In the genomic region with DNA sequence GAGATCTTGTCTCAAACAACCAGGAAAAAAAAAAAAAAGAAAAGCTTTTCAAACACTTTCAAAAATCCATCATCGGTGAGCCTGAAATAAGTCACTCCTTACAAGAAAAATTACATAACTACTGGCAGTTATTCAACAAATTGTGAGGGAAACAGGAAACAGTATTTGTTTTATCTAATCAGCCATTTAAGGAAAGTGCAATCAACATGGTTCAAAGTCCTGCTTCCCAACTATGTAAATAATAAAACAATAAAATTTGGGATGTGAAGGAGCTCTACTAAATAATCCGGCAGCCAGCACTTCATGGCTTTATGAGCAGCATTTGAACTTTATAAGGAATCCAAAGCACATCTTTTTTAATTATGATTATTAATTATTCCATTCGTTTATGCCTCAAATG, we compare ENCODE assay signal across 31 mouse cellular contexts. TPM values are rescaled to one million over a fixed set of nuclear protein-coding genes. Genes with fewer than 3 reads are reported as not detected.
DNase-seq lines count a peak whose midpoint lies in the region; ATAC-seq and TF ChIP-seq lines count a peak whose summit lies in the region.
"Had no signal": no experiment of that assay in that cellular context is flagged by ENCODE, and none has a peak within 500 bp of the region (broad histone marks: within the 10 kb centered on the region; RNA-seq: fewer than 3 reads in every experiment).

No protein-coding gene starts in this region.

- TF ChIP-seq EP300 in liver, postnatal 0 days (IDR thresholded peaks at IDR 0.05; ENCODE audit: low read depth) = no peak

- H3K4me2 ChIP-seq in liver, postnatal 0 days (ENCODE audit: low read depth, low read length) = no peak overlapping the region
- H3K4me2 ChIP-seq: forebrain, embryonic 13.5 days; heart, embryonic 12.5 days; heart, embryonic 15.5 days; hindbrain, embryonic 14.5 days had no signal

- no peaks in the 10 kb centered on the region for H3K36me3 ChIP-seq in liver, adult 2 months (ENCODE audit: control insufficient read depth, insufficient read depth, low read length)
- no peaks in the 10 kb centered on the region for H3K36me3 ChIP-seq in liver, postnatal 0 days (replicated peaks; ENCODE audit: insufficient read depth, low read length)
- H3K36me3 ChIP-seq in small intestine, adult 2 months (ENCODE audit: control insufficient read depth, insufficient read depth, low read length) = no peaks in the 10 kb centered on the region
- H3K36me3 ChIP-seq: forebrain, embryonic 10.5 days; G1E; heart, embryonic 12.5 days; heart, embryonic 15.5 days; hindbrain, embryonic 10.5 days had no signal

- 25% methylated on average over 3 of the region's 3 CpGs for WGBS in liver, adult 2 months
- WGBS in liver, postnatal 0 days (ENCODE audit: insufficient replicate concordance) = 74% methylated on average over 3 of the region's 3 CpGs
- WGBS in small intestine, adult 2 months = 16% methylated on average over 3 of the region's 3 CpGs

- H3K27me3 ChIP-seq in liver, adult 2 months (ENCODE audit: control insufficient read depth, insufficient read depth, low read length) = no peaks in the 10 kb centered on the region
- H3K27me3 ChIP-seq in liver, postnatal 0 days (ENCODE audit: insufficient read depth, low read length) = no peaks in the 10 kb centered on the region
- no peaks in the 10 kb centered on the region for H3K27me3 ChIP-seq in small intestine, adult 2 months (ENCODE audit: control insufficient read depth, insufficient read depth, low read length)
- H3K27me3 ChIP-seq: CH12.LX; forebrain, embryonic 13.5 days; heart, embryonic 12.5 days; heart, embryonic 15.5 days; Patski had no signal

- no peak overlapping the region for H3K4me3 ChIP-seq in liver, adult 2 months (ENCODE audit: insufficient read depth, low read depth, low read length)
- H3K4me3 ChIP-seq in liver, postnatal 0 days (ENCODE audit: low read depth, low read length) = no peak overlapping the region
- no peak overlapping the region for H3K4me3 ChIP-seq in small intestine, adult 2 months (ENCODE audit: low read depth, low read length)
- H3K4me3 ChIP-seq: forebrain, embryonic 10.5 days; forebrain, embryonic 13.5 days; gastrocnemius, adult 2 months; heart, embryonic 12.5 days; heart, embryonic 15.5 days; hindbrain, embryonic 10.5 days had no signal

- no peaks in the 10 kb centered on the region for H3K9me3 ChIP-seq in liver, postnatal 0 days (ENCODE audit: low read length)
- H3K9me3 ChIP-seq: forebrain, embryonic 10.5 days; forebrain, embryonic 13.5 days; G1E; heart, embryonic 12.5 days; heart, embryonic 15.5 days; hindbrain, embryonic 10.5 days had no signal

- no peak overlapping the region for H3K9ac ChIP-seq in liver, adult 2 months (ENCODE audit: low read depth, low read length)
- no peak overlapping the region for H3K9ac ChIP-seq in liver, postnatal 0 days (replicated peaks)
- H3K9ac ChIP-seq: forebrain, embryonic 13.5 days; heart, embryonic 12.5 days; heart, embryonic 15.5 days; hindbrain, embryonic 14.5 days had no signal

- no peak overlapping the region for H3K27ac ChIP-seq in liver, adult 2 months (replicated peaks; ENCODE audit: insufficient read depth, low read depth, low read length)
- no peak overlapping the region for H3K27ac ChIP-seq in liver, postnatal 0 days (ENCODE audit: low read depth)
- peak overlapping the region; percentile 50 for H3K27ac ChIP-seq in small intestine, adult 2 months (ENCODE audit: insufficient read depth, low read depth, low read length)
- H3K27ac ChIP-seq: forebrain, embryonic 10.5 days; forebrain, embryonic 13.5 days; gastrocnemius, adult 2 months; heart, embryonic 15.5 days; hindbrain, embryonic 10.5 days; hindbrain, embryonic 14.5 days; hindbrain, postnatal 0 days had no signal

- no peak for ATAC-seq in liver, postnatal 0 days
- ATAC-seq: forebrain, embryonic 13.5 days; forebrain, embryonic 16.5 days; hindbrain, postnatal 0 days; Patski had no signal

- TF ChIP-seq CTCF in liver, adult 2 months (IDR thresholded peaks at IDR 0.05; ENCODE audit: low read depth, low read length) = no peak
- no peak for TF ChIP-seq CTCF in liver, postnatal 0 days (IDR thresholded peaks at IDR 0.05; ENCODE audit: low read depth)
- no peak for TF ChIP-seq CTCF in small intestine, adult 2 months (IDR thresholded peaks at IDR 0.05; ENCODE audit: extremely low read depth, insufficient read length, insufficient replicate concordance, low read depth, low read length)

- no peaks in the 10 kb centered on the region for H3K79me2 ChIP-seq in liver, adult 2 months (ENCODE audit: control insufficient read depth, insufficient read depth, low read length)

- no peaks in the 10 kb centered on the region; the same call in none of the 2 replicates for H3K4me1 ChIP-seq in liver, adult 2 months (ENCODE audit: control insufficient read depth, insufficient read depth, low read length)
- no peaks in the 10 kb centered on the region for H3K4me1 ChIP-seq in liver, postnatal 0 days (ENCODE audit: insufficient read depth)
- H3K4me1 ChIP-seq in small intestine, adult 2 months (ENCODE audit: control insufficient read depth, insufficient read depth, insufficient read length, low read length) = peaks cover 12% of the 10 kb centered on the region; the same call in 1 of the 2 replicates
- H3K4me1 ChIP-seq: forebrain, embryonic 13.5 days; heart, embryonic 12.5 days; heart, embryonic 15.5 days; hindbrain, embryonic 10.5 days had no signal

- peak; percentile 57 for DNase-seq in liver, adult 2 months (ENCODE audit: extremely low read depth, low read depth, low spot score)
- no peak for DNase-seq in liver, postnatal 0 days
- peak; percentile 7 for DNase-seq in lung, postnatal 25 days (ENCODE audit: low spot score)
- no peak for DNase-seq in lung, postnatal 10 days
- DNase-seq in frontal cortex, adult 2 months (ENCODE audit: extremely low spot score in 1 of 2, low spot score in 1 of 2) = no peak
- DNase-seq: adrenal gland, postnatal 10 days; adrenal gland, postnatal 36 days; B cell, adult 2 months; cerebellum, adult 18-20 months; cerebellum, adult 9-10 months; cerebellum, postnatal 14 days; gastrocnemius, adult 2 months; gastrocnemius, postnatal 14 days; heart, adult 18-20 months; heart, postnatal 10 days; heart, postnatal 36 days had no signal

- TF ChIP-seq POLR2A in liver, adult 2 months (IDR thresholded peaks at IDR 0.05; ENCODE audit: extremely low read depth, insufficient read depth, low read length) = no peak
- no peak for TF ChIP-seq POLR2A in small intestine, adult 2 months (IDR thresholded peaks at IDR 0.05; ENCODE audit: low read depth, low read length)

RNA-seq across cellular contexts. Expression of a gene that starts 24.1 kb away (rescaled TPM):
- 0.07 and 0.09 TPM in 2 replicates for total RNA-seq in liver, adult 2 months (2014; rRNA removed)
- 0.02 TPM in 1 of 2 replicates, not detected in the other for polyA plus RNA-seq in liver, adult 2 months (2012; rRNA removed)
- not detected in 2 replicates for polyA plus RNA-seq in liver, postnatal 0 days (2015; fragmentation: Nextera tagmentation; extraction: Ambion mirVana)
- polyA plus RNA-seq in small intestine, adult 2 months (2012; rRNA removed) = 5.6 and 9.8 TPM in 2 replicates
- not detected in 2 replicates for polyA plus RNA-seq in frontal cortex, adult 2 months (2012; rRNA removed)
- total RNA-seq: adrenal gland, adult 18-20 months; adrenal gland, postnatal 10 days; adrenal gland, postnatal 36 days; gastrocnemius, adult 2 months; gastrocnemius, postnatal 14 days; heart, adult 18-20 months; heart, postnatal 10 days; heart, postnatal 36 days; hindbrain, postnatal 0 days had no signal
- polyA plus RNA-seq: embryonic facial prominence, embryonic 11.5 days; forebrain, embryonic 10.5 days; forebrain, embryonic 13.5 days; forebrain, embryonic 16.5 days; G1E; gonadal fat pad, adult 2 months; heart, embryonic 12.5 days; heart, embryonic 15.5 days; hindbrain, embryonic 10.5 days; hindbrain, embryonic 14.5 days had no signal

RNA-seq across cellular contexts. Expression of a gene that starts 49.7 kb away (rescaled TPM):
- 56.2 and 59.4 TPM in 2 replicates for total RNA-seq in liver, adult 2 months (2014; rRNA removed)
- 11.9 and 13.4 TPM in 2 replicates for polyA plus RNA-seq in liver, adult 2 months (2012; rRNA removed)
- 149 and 154 TPM in 2 replicates for polyA plus RNA-seq in liver, postnatal 0 days (2015; fragmentation: Nextera tagmentation; extraction: Ambion mirVana)
- 9.2 and 10.1 TPM in 2 replicates for polyA plus RNA-seq in small intestine, adult 2 months (2012; rRNA removed)
- 72.5 and 78.8 TPM in 2 replicates for polyA plus RNA-seq in frontal cortex, adult 2 months (2012; rRNA removed)

Comparison
In these comparisons a context has a peak if more than half of its experiments do, and no peak if none do; other contexts are left out.
1. DNase-seq: peak in liver, adult 2 months (single experiment) and lung, postnatal 25 days (single experiment); none in liver, postnatal 0 days (single experiment), lung, postnatal 10 days (single experiment) and frontal cortex, adult 2 months (0 of 2).